ENCODE assay signal across 8 mouse cellular contexts in the genomic region with DNA sequence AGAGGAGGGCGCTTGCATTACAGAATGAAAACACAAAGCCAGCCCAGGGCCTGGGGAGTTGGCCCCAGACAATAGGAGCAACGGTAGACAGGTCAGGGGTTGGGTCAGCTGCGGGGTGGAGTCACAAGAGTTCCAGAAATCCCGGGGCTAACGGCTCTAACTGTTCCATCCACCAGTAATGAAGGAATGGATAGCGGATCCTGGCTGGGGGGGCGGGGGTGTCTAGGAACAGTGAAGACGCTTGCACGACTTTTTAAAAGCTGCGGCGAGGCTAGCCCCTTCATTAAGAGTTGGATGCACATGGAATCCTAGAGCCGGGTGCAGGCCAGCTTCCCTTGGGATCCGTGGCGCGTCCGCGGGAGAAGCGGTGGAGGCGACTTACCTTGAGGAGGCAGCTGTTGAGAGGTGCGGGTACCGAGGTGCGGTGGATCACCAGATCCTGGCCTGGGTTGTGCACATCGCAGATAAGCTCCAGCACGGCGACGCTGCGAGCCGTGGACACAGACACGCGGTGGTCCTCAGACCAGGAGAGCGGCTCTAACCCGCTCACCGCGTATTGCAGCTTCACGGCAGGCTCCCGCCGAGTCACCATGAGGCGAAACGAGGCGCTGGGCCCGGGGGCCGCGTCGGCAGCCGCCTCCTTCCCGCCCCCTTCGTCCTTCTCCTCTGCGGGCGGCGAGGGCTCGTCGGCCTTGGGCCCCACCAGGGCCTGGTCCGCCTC. TPM values are rescaled to one million over a fixed set of nuclear protein-coding genes. Genes with fewer than 3 reads are reported as not detected.
DNase-seq lines count a peak whose midpoint lies in the region; ATAC-seq and TF ChIP-seq lines count a peak whose summit lies in the region.

No protein-coding gene starts in this region.

- under 1% methylated on average over 53 of the region's 53 CpGs for WGBS in intestine, embryonic 16.5 days
- WGBS in lung, postnatal 0 days = under 1% methylated on average over 53 of the region's 53 CpGs
- under 1% methylated on average over 53 of the region's 53 CpGs for WGBS in stomach, embryonic 14.5 days

- peaks cover 5 to 17% of the 10 kb centered on the region in 2 experiments; a peak in 3 of 4 replicates for H3K4me1 ChIP-seq in MEL (ENCODE audit: control insufficient read depth in 1 of 2, insufficient read depth in 2 of 2, low read length in 2 of 2)
- H3K4me1 ChIP-seq in intestine, embryonic 16.5 days (ENCODE audit: control insufficient read depth, insufficient read depth, low read length) = peaks cover 27% of the 10 kb centered on the region
- H3K4me1 ChIP-seq in lung, postnatal 0 days (ENCODE audit: insufficient read depth, low read depth, low read length) = peaks cover 13% of the 10 kb centered on the region; the same call in 1 of the 2 replicates
- peaks cover 20% of the 10 kb centered on the region for H3K4me1 ChIP-seq in stomach, embryonic 14.5 days (ENCODE audit: control insufficient read depth, insufficient read depth, low read length)

- ATAC-seq in erythroid progenitor cell, adult 5-6 weeks (replicated peaks; ENCODE audit: low FRiP score, poor library complexity, severe bottlenecking) = peak; percentile 58
- ATAC-seq in intestine, embryonic 16.5 days = peak; percentile 53
- ATAC-seq in lung, postnatal 0 days = peak; percentile 39; the same call in 1 of the 2 replicates
- ATAC-seq in stomach, embryonic 14.5 days (ENCODE audit: insufficient number of reproducible peaks, insufficient read depth, low FRiP score, low read depth) = peak; percentile 39; the same call in 1 of the 2 replicates

- peak in 1 of 2 experiments; percentile 20 for DNase-seq in layer of hippocampus, adult 2 months (ENCODE audit: low spot score in 2 of 2)
- DNase-seq in layer of hippocampus, postnatal 36 days = no peak
- DNase-seq in MEL (ENCODE audit: low read depth, low spot score) = no peak
- DNase-seq in lung, postnatal 0 days (ENCODE audit: low spot score) = peak; percentile 5
- DNase-seq in adrenal gland, postnatal 25 days = no peak

- peak overlapping the region; percentile 92 for H3K9ac ChIP-seq in MEL (ENCODE audit: control insufficient read depth, low read depth, low read length, poor library complexity, severe bottlenecking)
- H3K9ac ChIP-seq in intestine, embryonic 16.5 days (ENCODE audit: low read depth, low read length) = peak overlapping the region; percentile 90
- H3K9ac ChIP-seq in lung, postnatal 0 days (replicated peaks; ENCODE audit: low read depth) = peak overlapping the region; percentile 87
- peak overlapping the region; percentile 89 for H3K9ac ChIP-seq in stomach, embryonic 14.5 days (replicated peaks; ENCODE audit: low read depth, low read length)

- H3K4me2 ChIP-seq in intestine, embryonic 16.5 days (ENCODE audit: low read depth, low read length) = peak overlapping the region; percentile 88
- H3K4me2 ChIP-seq in lung, postnatal 0 days (replicated peaks; ENCODE audit: low read depth, low read length) = peak overlapping the region; percentile 97
- peak overlapping the region; percentile 94 for H3K4me2 ChIP-seq in stomach, embryonic 14.5 days (replicated peaks; ENCODE audit: low read depth, low read length)

- peaks cover 10 to 37% of the 10 kb centered on the region in 2 experiments for H3K36me3 ChIP-seq in MEL (ENCODE audit: control insufficient read depth in 1 of 2, insufficient read depth in 2 of 2, low read length in 2 of 2)
- H3K36me3 ChIP-seq in intestine, embryonic 16.5 days (ENCODE audit: control insufficient read depth, insufficient read depth, low read length) = no peaks in the 10 kb centered on the region
- H3K36me3 ChIP-seq in lung, postnatal 0 days (ENCODE audit: insufficient read depth, low read length) = peaks cover 2% of the 10 kb centered on the region
- H3K36me3 ChIP-seq in stomach, embryonic 14.5 days (ENCODE audit: control insufficient read depth, insufficient read depth, low read length) = peaks cover 6% of the 10 kb centered on the region

- peak overlapping the region; percentile 97 for H3K27ac ChIP-seq in layer of hippocampus, adult 2 months
- H3K27ac ChIP-seq in MEL (ENCODE audit: control insufficient read depth, low read depth, low read length) = peak overlapping the region; percentile 59
- peak overlapping the region; percentile 94 for H3K27ac ChIP-seq in intestine, embryonic 16.5 days (ENCODE audit: low read length)
- H3K27ac ChIP-seq in lung, postnatal 0 days (ENCODE audit: low read length) = peak overlapping the region; percentile 91
- H3K27ac ChIP-seq in stomach, embryonic 14.5 days (ENCODE audit: low read length) = peak overlapping the region; percentile 90

- H3K27me3 ChIP-seq in MEL (ENCODE audit: control insufficient read depth in 1 of 2, insufficient read depth in 2 of 2, low read length in 2 of 2) = no peaks in the 10 kb centered on the region
- H3K27me3 ChIP-seq in intestine, embryonic 16.5 days (replicated peaks; ENCODE audit: control insufficient read depth, insufficient read depth, low read length) = no peaks in the 10 kb centered on the region
- no peaks in the 10 kb centered on the region for H3K27me3 ChIP-seq in lung, postnatal 0 days (replicated peaks; ENCODE audit: insufficient read depth, low read length)
- no peaks in the 10 kb centered on the region for H3K27me3 ChIP-seq in stomach, embryonic 14.5 days (ENCODE audit: control insufficient read depth, insufficient read depth, low read length)

- TF ChIP-seq RAD21 in MEL (IDR thresholded peaks at IDR 0.05; ENCODE audit: low read depth, low read length) = no peak

- peak overlapping the region; percentile 97 for H3K4me3 ChIP-seq in layer of hippocampus, adult 2 months
- H3K4me3 ChIP-seq in MEL (ENCODE audit: control insufficient read depth in 1 of 2, insufficient read depth in 1 of 2, low read depth in 2 of 2, low read length in 2 of 2) = peak overlapping the region; percentile 73 to 96
- H3K4me3 ChIP-seq in intestine, embryonic 16.5 days (ENCODE audit: low read length) = peak overlapping the region; percentile 96
- peak overlapping the region; percentile 93 for H3K4me3 ChIP-seq in lung, postnatal 0 days (ENCODE audit: low read depth, low read length)
- H3K4me3 ChIP-seq in stomach, embryonic 14.5 days (ENCODE audit: low read depth, low read length) = peak overlapping the region; percentile 98

- H3K79me2 ChIP-seq in MEL (ENCODE audit: control insufficient read depth, insufficient read depth, low read length, poor library complexity) = peaks cover 76% of the 10 kb centered on the region

- no peak for TF ChIP-seq POLR2A in MEL (IDR thresholded peaks at IDR 0.05; ENCODE audit: control insufficient read depth in 1 of 2, insufficient read depth in 1 of 2, low read depth in 1 of 2, low read length in 2 of 2, poor library complexity in 1 of 2)

- H3K9me3 ChIP-seq in MEL (replicated peaks; ENCODE audit: insufficient read depth, low read length) = no peaks in the 10 kb centered on the region
- H3K9me3 ChIP-seq in intestine, embryonic 16.5 days (ENCODE audit: control insufficient read depth, low read length) = no peaks in the 10 kb centered on the region
- no peaks in the 10 kb centered on the region for H3K9me3 ChIP-seq in lung, postnatal 0 days (ENCODE audit: low read length)
- H3K9me3 ChIP-seq in stomach, embryonic 14.5 days (ENCODE audit: control insufficient read depth, low read depth, low read length) = no peaks in the 10 kb centered on the region

- no peak for TF ChIP-seq CTCF in layer of hippocampus, adult 2 months (conservative IDR thresholded peaks at IDR 0.05)
- TF ChIP-seq CTCF in MEL (IDR thresholded peaks at IDR 0.05 in 2 of 3, conservative IDR thresholded peaks at IDR 0.05 in 1 of 3; ENCODE audit: control insufficient read depth in 1 of 3, insufficient read depth in 1 of 3, low read depth in 2 of 3, low read length in 3 of 3, poor library complexity in 1 of 3, severe bottlenecking in 1 of 3) = no peak
- TF ChIP-seq CTCF in lung, postnatal 0 days (IDR thresholded peaks at IDR 0.05) = no peak

- no peak; a peak in 1 of 4 replicates for TF ChIP-seq EP300 in MEL (IDR thresholded peaks at IDR 0.05; ENCODE audit: low read depth in 1 of 2, low read length in 2 of 2)
- no peak for TF ChIP-seq EP300 in lung, postnatal 0 days (IDR thresholded peaks at IDR 0.05)

TF ChIP-seq in MEL, 35 proteins besides CTCF, POLR2A, EP300 and RAD21 (continues in another document):
- TF ChIP-seq ETS1 (IDR thresholded peaks at IDR 0.05; ENCODE audit: low read depth, low read length) (no peak), CHD2 (IDR thresholded peaks at IDR 0.05; ENCODE audit: low read length) (no peak), E2F4 (IDR thresholded peaks at IDR 0.05; ENCODE audit: borderline replicate concordance, low read depth, low read length) (no peak), BHLHE40 (IDR thresholded peaks at IDR 0.05; ENCODE audit: borderline replicate concordance, low read depth, low read length) (no peak), UBTF (IDR thresholded peaks at IDR 0.05; ENCODE audit: borderline replicate concordance, insufficient read depth, low read depth, low read length) (no peak)

RNA-seq across cellular contexts. Expression of gene Gtf3c4, which starts 0.5 kb away (rescaled TPM):
- total RNA-seq in layer of hippocampus, adult 2 months (2021) = 10 to 100 TPM; 31.1 to 34.0 TPM
- 10 to 100 TPM; 34.5 to 40.0 TPM for total RNA-seq in layer of hippocampus, postnatal 36 days (2021)
- total RNA-seq in MEL (2012; rRNA removed) = 34.7 and 37.4 TPM in 2 replicates
- polyA plus RNA-seq in MEL (2012; ENCODE audit: insufficient read depth in 1 of 2, insufficient read length in 2 of 2, low read depth in 1 of 2, low replicate concordance in 2 of 2, missing spikeins in 1 of 2) = 10 to 100 TPM in 1 of 2 experiments, not detected in 1; 28.3 TPM
- 4.7 and 6.7 TPM in 2 replicates for total RNA-seq in erythroid progenitor cell, adult 5-6 weeks (2015; ENCODE audit: low replicate concordance)
- 5.7 and 7.8 TPM in 2 replicates for total RNA-seq in erythroid progenitor cell, adult 5-6 weeks (2017; ENCODE audit: low replicate concordance)
- polyA plus RNA-seq in intestine, embryonic 16.5 days (2015; fragmentation: Nextera tagmentation; extraction: Ambion mirVana) = 7.1 and 7.4 TPM in 2 replicates
- 4.5 and 5.3 TPM in 2 replicates for polyA plus RNA-seq in lung, postnatal 0 days (2015; fragmentation: Nextera tagmentation; extraction: Ambion mirVana)
- 22.8 and 23.3 TPM in 2 replicates for polyA plus RNA-seq in stomach, embryonic 14.5 days (2014; fragmentation: Nextera tagmentation; extraction: Ambion mirVana)
- 31.0 and 40.5 TPM in 2 replicates for total RNA-seq in adrenal gland, postnatal 25 days (2021)

RNA-seq across cellular contexts. Expression of gene Ddx31, which starts 0.5 kb away (rescaled TPM):
- total RNA-seq in layer of hippocampus, adult 2 months (2021) = 1 to 10 TPM; 8.7 to 9.4 TPM
- total RNA-seq in layer of hippocampus, postnatal 36 days (2021) = 1 to 10 TPM; 7.7 to 9.0 TPM
- total RNA-seq in MEL (2012; rRNA removed) = 22.8 and 26.0 TPM in 2 replicates
- 10 to 100 TPM in 1 of 2 experiments, not detected in 1; 20.9 TPM for polyA plus RNA-seq in MEL (2012; ENCODE audit: insufficient read depth in 1 of 2, insufficient read length in 2 of 2, low read depth in 1 of 2, low replicate concordance in 2 of 2, missing spikeins in 1 of 2)
- total RNA-seq in erythroid progenitor cell, adult 5-6 weeks (2015; ENCODE audit: low replicate concordance) = 9.4 TPM in 1 of 2 replicates, not detected in the other
- 0.68 and 3.2 TPM in 2 replicates for total RNA-seq in erythroid progenitor cell, adult 5-6 weeks (2017; ENCODE audit: low replicate concordance)
- polyA plus RNA-seq in intestine, embryonic 16.5 days (2015; fragmentation: Nextera tagmentation; extraction: Ambion mirVana) = 10.5 and 11.4 TPM in 2 replicates
- 5.9 and 6.8 TPM in 2 replicates for polyA plus RNA-seq in lung, postnatal 0 days (2015; fragmentation: Nextera tagmentation; extraction: Ambion mirVana)
- polyA plus RNA-seq in stomach, embryonic 14.5 days (2014; fragmentation: Nextera tagmentation; extraction: Ambion mirVana) = 13.5 and 14.8 TPM in 2 replicates
- total RNA-seq in adrenal gland, postnatal 25 days (2021) = 9.8 and 10.6 TPM in 2 replicates
